Mouse (Mus musculus) T-cell, adult 66 days (primary cell): ENCODE data around the gene Trpm5. TPM values are rescaled to one million over a fixed set of nuclear protein-coding genes. Genes with fewer than 3 reads are reported as not detected.

Experiments
- total RNA-seq, 2 experiments: library from RNA; stranded (reverse); gene quantifications; 3 replicates in 1 of 2; 4 replicates in 1 of 2; pipeline ENCODE4 v1.2.4; 2023

Trpm5 gene
- total RNA-seq: not detected

DNA sequence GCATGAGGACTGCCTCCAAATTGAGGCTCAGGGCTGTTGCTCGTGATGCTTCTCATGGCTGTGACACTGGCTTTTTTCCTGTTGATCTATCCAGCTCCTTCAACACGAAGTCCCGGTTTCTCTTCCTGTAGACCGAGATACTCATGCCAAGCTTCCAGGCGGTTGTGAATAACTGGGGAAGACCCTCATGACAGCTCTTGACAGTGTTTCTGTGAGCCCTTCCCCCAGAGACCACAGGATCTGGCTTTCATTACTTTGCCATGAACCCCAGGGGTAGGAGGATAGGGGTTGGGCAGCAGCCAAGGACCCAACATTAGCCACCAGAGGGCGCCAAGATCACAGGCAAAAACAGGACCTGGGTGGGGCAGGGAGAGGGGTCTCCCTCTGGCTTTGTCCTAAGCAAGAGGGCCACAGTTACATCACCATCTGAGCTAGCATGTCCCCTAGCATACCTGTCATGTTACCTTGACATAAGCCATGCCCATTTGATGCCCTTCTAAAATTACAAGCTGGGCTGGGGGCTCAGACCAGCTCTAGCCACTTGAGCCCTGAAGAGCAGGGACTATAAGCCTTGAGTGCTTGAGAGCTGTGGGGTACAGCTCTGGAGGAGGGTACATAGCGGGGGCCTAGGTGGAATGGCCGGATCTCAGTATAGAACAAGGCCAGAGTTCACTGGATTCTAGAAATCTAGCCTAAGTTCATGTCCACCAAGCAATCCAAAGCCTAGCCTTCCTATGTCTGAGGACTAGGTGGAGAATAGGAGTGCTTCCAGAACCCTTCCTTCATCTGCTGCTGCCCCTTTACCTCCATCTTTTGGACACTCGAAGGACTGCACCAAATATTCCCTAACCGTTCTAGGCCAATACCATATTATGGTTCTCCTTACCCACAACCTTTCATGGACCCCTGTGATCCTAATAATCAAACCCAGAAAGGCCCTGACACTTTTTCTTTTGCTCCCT lies at the start of gene Trpm5:
Trpm5 (minus strand) TSS at position 51 of the 962 bp plus-strand sequence.

DNA sequence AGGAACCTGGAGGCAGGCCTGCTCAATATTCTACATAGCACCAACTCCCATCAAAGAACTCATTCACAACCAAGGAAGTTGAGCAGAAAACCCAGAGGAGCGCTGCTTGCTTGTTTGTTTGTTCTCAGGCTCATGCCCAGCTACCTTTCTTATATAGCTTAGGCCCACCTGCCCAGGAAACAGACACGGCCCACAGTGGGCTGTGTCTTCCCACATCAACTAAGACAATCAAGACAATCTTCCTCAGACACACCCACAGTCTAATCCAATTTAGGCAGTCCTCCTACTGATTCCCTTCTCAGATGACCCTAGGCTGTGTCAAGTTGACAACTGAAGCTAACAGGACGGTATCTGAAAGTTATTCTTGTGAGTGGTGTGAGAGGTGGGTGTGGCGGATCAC lies 11.6 kb upstream of the Trpm5 start, which contains the start of gene Kcnq1:
Kcnq1 (plus strand) TSS at position 301 of the 400 bp plus-strand sequence.

DNA sequence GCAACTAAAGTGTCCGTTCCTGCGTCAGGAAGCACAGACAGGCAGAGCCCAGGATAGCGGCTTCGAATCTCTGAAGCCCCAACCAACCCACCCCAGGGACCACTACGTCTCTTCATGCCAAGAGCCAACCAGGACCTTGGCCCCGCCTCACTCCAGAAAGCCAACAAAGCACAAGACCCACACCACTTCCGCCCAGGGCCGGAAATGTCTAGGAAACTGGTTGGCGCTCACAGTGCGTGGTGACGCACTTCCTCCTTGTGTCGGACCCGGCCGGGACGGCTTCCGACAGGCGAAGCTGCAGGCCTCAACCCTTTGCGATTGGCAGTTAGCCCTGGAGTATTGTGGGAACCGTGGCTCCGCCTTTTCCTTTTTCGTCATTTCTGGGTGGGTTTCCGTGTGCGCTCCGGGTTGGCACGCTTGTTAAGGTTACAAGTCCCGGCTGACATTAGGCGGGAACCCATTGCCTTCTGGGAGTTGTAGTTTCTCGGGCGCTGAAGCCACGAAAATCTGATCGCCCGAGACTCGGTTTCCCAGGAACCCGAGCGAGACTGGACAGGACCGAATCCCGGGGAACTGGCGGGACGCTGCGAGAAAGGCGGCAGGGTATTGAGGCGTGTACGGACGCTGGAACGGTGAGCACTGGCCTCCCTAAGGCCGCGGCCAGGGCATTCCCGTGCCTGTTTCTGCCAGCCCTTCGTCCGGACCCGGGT lies 25.4 kb downstream of the Trpm5 start, which contains the start of gene Tssc4:
Tssc4 (plus strand) TSS at position 368 of the 710 bp plus-strand sequence.

DNA sequence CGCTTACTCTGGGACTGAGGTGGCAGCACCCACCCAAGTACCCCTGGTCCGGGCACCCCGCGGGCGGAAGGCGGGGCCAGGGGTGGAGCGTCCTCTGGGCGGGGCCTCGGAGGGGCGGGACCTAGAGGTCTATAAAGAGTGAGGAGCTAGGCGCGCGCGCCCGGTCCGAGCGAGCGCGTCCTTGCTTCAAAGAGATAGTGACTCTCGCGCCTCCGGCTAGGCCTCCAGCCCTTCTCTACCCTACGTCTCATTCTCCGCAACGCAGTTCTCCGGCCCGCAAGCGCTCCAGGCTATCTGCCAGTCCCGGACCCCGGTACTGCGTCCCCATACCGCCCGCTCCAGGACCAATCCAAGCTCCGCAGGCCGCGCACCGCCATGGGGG lies 41.8 kb downstream of the Trpm5 start, which contains the start of gene Cd81:
Cd81 (plus strand) TSS at position 114 of the 382 bp plus-strand sequence.

Other genes with a start within 250 kb of the Trpm5 start
- not detected for gene Th, start 163.5 kb downstream of the Trpm5 start, total RNA-seq
- under 1 TPM in 1 of 2 experiments, not detected in 1; 0.47 TPM for gene Ascl2, start 125.4 kb downstream of the Trpm5 start, total RNA-seq
- 100 to 1,000 TPM; 156 to 157 TPM for gene Tspan32, start 89.6 kb downstream of the Trpm5 start, total RNA-seq
- 10 to 100 TPM; 22.8 to 26.2 TPM for gene Cd81, start 41.9 kb downstream of the Trpm5 start, total RNA-seq
- 10 to 100 TPM; 16.6 to 17.7 TPM for gene Tssc4, start 25.4 kb downstream of the Trpm5 start, total RNA-seq
- not detected for gene Kcnq1, start 11.7 kb upstream of the Trpm5 start, total RNA-seq